Mouse (Mus musculus): Measurements from ENCODE around the gene Stk40. TPM values are rescaled to one million over a fixed set of nuclear protein-coding genes. Genes with fewer than 3 reads are reported as not detected.
"Not testable (repeated sequence)": the region's sequence is repeated elsewhere in the genome, so short reads cannot be mapped to it uniquely, and the experiment has no call there.

Stk40 gene
- total and polyA plus RNA-seq, 2 experiments from 2014 or later = 16.9 to 21.2 TPM

- Histone ChIP-seq H3K27ac (ENCODE audit: low read depth, low read length) (no peak overlapping the region), H3K9ac (replicated peaks; ENCODE audit: low read length, poor library complexity, severe bottlenecking) (no peak overlapping the region), H3K27me3 (ENCODE audit: insufficient read depth, low read length) (no peaks in the 10 kb centered on the region), H3K9me3 (ENCODE audit: low read length) (no peaks in the 10 kb centered on the region), H3K4me2 (ENCODE audit: low read depth, low read length, poor library complexity, severe bottlenecking) (no peak overlapping the region), H3K4me3 (ENCODE audit: low read depth, low read length) (no peak overlapping the region), H3K36me3 (ENCODE audit: insufficient read depth, low read length) (peaks cover 26% of the 10 kb centered on the region), H3K4me1 (ENCODE audit: insufficient read depth, low read length) (no peaks in the 10 kb centered on the region)
- 96% methylated on average over 9 of the region's 9 CpGs for WGBS
- ATAC-seq (ENCODE audit: low FRiP score) (no peak), DNase-seq (ENCODE audit: low spot score) (no peak)
- no peak for TF ChIP-seq CTCF (IDR thresholded peaks at IDR 0.05)
Observed at GRCm38 (mm10) chr4:126083021-126083420, 20.7 kb upstream of the Stk40 start.

GRCm38 (mm10) chr4:126084382-126084781, 19.4 kb upstream of the Stk40 start:
- Histone ChIP-seq H3K27ac (ENCODE audit: low read depth, low read length) (no peak overlapping the region), H3K4me2 (ENCODE audit: low read depth, low read length, poor library complexity, severe bottlenecking) (no peak overlapping the region), H3K27me3 (ENCODE audit: insufficient read depth, low read length) (no peaks in the 10 kb centered on the region), H3K4me3 (ENCODE audit: low read depth, low read length) (no peak overlapping the region), H3K36me3 (ENCODE audit: insufficient read depth, low read length) (peaks cover 31% of the 10 kb centered on the region), H3K9me3 (ENCODE audit: low read length) (no peaks in the 10 kb centered on the region), H3K4me1 (ENCODE audit: insufficient read depth, low read length) (no peaks in the 10 kb centered on the region), H3K9ac (replicated peaks; ENCODE audit: low read length, poor library complexity, severe bottlenecking) (no peak overlapping the region)
- no peak for TF ChIP-seq CTCF (IDR thresholded peaks at IDR 0.05)
- DNase-seq (ENCODE audit: low spot score) (no peak), ATAC-seq (ENCODE audit: low FRiP score) (no peak)
- 78% methylated on average over 8 of the region's 8 CpGs for WGBS

- TF ChIP-seq CTCF (IDR thresholded peaks at IDR 0.05) = peak; percentile 89
- DNase-seq (ENCODE audit: low spot score) = peak; percentile 91
- H3K4me1 ChIP-seq (ENCODE audit: insufficient read depth, low read length) = no peaks in the 10 kb centered on the region
- WGBS = 26% methylated on average over 7 of the region's 7 CpGs
- H3K9me3 ChIP-seq (ENCODE audit: low read length) = no peaks in the 10 kb centered on the region
- H3K27ac ChIP-seq (ENCODE audit: low read depth, low read length) = no peak overlapping the region
- H3K4me3 ChIP-seq (ENCODE audit: low read depth, low read length) = no peak overlapping the region
- H3K9ac ChIP-seq (replicated peaks; ENCODE audit: low read length, poor library complexity, severe bottlenecking) = no peak overlapping the region
- no peak overlapping the region for H3K4me2 ChIP-seq (ENCODE audit: low read depth, low read length, poor library complexity, severe bottlenecking)
- no peaks in the 10 kb centered on the region for H3K27me3 ChIP-seq (ENCODE audit: insufficient read depth, low read length)
- H3K36me3 ChIP-seq (ENCODE audit: insufficient read depth, low read length) = peaks cover 34% of the 10 kb centered on the region
- ATAC-seq (ENCODE audit: low FRiP score) = peak; percentile 74
Observed at GRCm38 (mm10) chr4:126085996-126086576, 17.7 kb upstream of the Stk40 start.

GRCm38 (mm10) chr4:126090101-126090847, 13.5 kb upstream of the Stk40 start:
- no peak for DNase-seq (ENCODE audit: low spot score)
- Histone ChIP-seq H3K4me2 (ENCODE audit: low read depth, low read length, poor library complexity, severe bottlenecking) (no peak overlapping the region), H3K27me3 (ENCODE audit: insufficient read depth, low read length) (no peaks in the 10 kb centered on the region), H3K4me3 (ENCODE audit: low read depth, low read length) (no peak overlapping the region), H3K36me3 (ENCODE audit: insufficient read depth, low read length) (peaks cover 14% of the 10 kb centered on the region), H3K9me3 (ENCODE audit: low read length) (no peaks in the 10 kb centered on the region), H3K9ac (replicated peaks; ENCODE audit: low read length, poor library complexity, severe bottlenecking) (no peak overlapping the region), H3K27ac (ENCODE audit: low read depth, low read length) (no peak overlapping the region), H3K4me1 (ENCODE audit: insufficient read depth, low read length) (no peaks in the 10 kb centered on the region)
- WGBS = 83% methylated on average over 7 of the region's 7 CpGs
- no peak for ATAC-seq (ENCODE audit: low FRiP score)
- no peak for TF ChIP-seq CTCF (IDR thresholded peaks at IDR 0.05)

GRCm38 (mm10) chr4:126090848-126091124, 13.0 kb upstream of the Stk40 start:
- no peak overlapping the region for H3K9ac ChIP-seq (replicated peaks; ENCODE audit: low read length, poor library complexity, severe bottlenecking)
- no peak for TF ChIP-seq CTCF (IDR thresholded peaks at IDR 0.05)
- H3K9me3 ChIP-seq (ENCODE audit: low read length) = no peaks in the 10 kb centered on the region
- 78% methylated on average over 4 of the region's 4 CpGs for WGBS
- ATAC-seq (ENCODE audit: low FRiP score) = no peak
- H3K4me1 ChIP-seq (ENCODE audit: insufficient read depth, low read length) = no peaks in the 10 kb centered on the region
- peaks cover 14% of the 10 kb centered on the region for H3K36me3 ChIP-seq (ENCODE audit: insufficient read depth, low read length)
- H3K4me3 ChIP-seq (ENCODE audit: low read depth, low read length) = no peak overlapping the region
- H3K27me3 ChIP-seq (ENCODE audit: insufficient read depth, low read length) = no peaks in the 10 kb centered on the region
- no peak for DNase-seq (ENCODE audit: low spot score)
- H3K27ac ChIP-seq (ENCODE audit: low read depth, low read length) = no peak overlapping the region
- H3K4me2 ChIP-seq (ENCODE audit: low read depth, low read length, poor library complexity, severe bottlenecking) = no peak overlapping the region

GRCm38 (mm10) chr4:126091873-126092272, 11.9 kb upstream of the Stk40 start:
- Histone ChIP-seq H3K36me3 (ENCODE audit: insufficient read depth, low read length) (peaks cover 14% of the 10 kb centered on the region), H3K9me3 (ENCODE audit: low read length) (no peaks in the 10 kb centered on the region), H3K4me1 (ENCODE audit: insufficient read depth, low read length) (no peaks in the 10 kb centered on the region), H3K27me3 (ENCODE audit: insufficient read depth, low read length) (no peaks in the 10 kb centered on the region), H3K9ac (replicated peaks; ENCODE audit: low read length, poor library complexity, severe bottlenecking) (peak overlapping the region; percentile 30; the same call in 1 of the 2 replicates), H3K27ac (ENCODE audit: low read depth, low read length) (no peak overlapping the region), H3K4me3 (ENCODE audit: low read depth, low read length) (no peak overlapping the region), H3K4me2 (ENCODE audit: low read depth, low read length, poor library complexity, severe bottlenecking) (no peak overlapping the region)
- no peak for DNase-seq (ENCODE audit: low spot score)
- WGBS = 82% methylated on average over 8 of the region's 8 CpGs
- TF ChIP-seq CTCF (IDR thresholded peaks at IDR 0.05) = no peak
- no peak for ATAC-seq (ENCODE audit: low FRiP score)

GRCm38 (mm10) chr4:126095622-126096430, 7.9 kb upstream of the Stk40 start:
- peak; percentile 25; the same call in 1 of the 2 replicates for ATAC-seq (ENCODE audit: low FRiP score)
- not testable (repeated sequence) for H3K9ac ChIP-seq (replicated peaks; ENCODE audit: low read length, poor library complexity, severe bottlenecking); H3K27me3 ChIP-seq (ENCODE audit: insufficient read depth, low read length); DNase-seq (ENCODE audit: low spot score); H3K36me3 ChIP-seq (ENCODE audit: insufficient read depth, low read length); H3K4me1 ChIP-seq (ENCODE audit: insufficient read depth, low read length); H3K4me3 ChIP-seq (ENCODE audit: low read depth, low read length); H3K27ac ChIP-seq (ENCODE audit: low read depth, low read length); H3K9me3 ChIP-seq (ENCODE audit: low read length)
- 58% methylated on average over 14 of the region's 14 CpGs for WGBS
- H3K4me2 ChIP-seq (ENCODE audit: low read depth, low read length, poor library complexity, severe bottlenecking) = peak overlapping the region; percentile 57; the same call in 1 of the 2 replicates

Measured in midbrain, postnatal 0 days (tissue).